Mouse (Mus musculus): ENCODE measurements at regions not wholly inside any gene's neighbourhood (a gene's known extent, or its start where the extent isn't known, plus 50 kb on each side); places are given as distances from the start of the nearest gene placed in this dataset.

DNA sequence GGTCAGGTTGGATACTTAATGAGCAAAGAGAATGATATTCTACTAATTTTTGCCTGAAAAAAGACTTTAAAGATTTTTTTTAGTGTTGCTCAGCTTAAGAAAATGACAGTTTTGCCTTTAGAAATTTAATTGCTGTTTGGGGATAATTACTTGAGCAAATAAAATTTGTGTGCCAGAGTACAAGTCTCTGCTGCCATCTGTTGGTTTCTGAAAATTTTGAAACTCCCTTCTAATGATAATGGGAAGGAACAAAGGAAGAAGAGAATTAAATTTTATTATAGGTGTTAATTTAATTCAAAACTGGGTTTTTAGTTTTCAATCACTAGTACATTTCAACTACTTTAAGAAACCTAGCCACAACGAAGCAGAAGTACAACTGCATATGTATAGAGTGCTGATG lies 94.1 kb downstream of the Gm17521 start:
- TF ChIP-seq POLR2A (IDR thresholded peaks at IDR 0.05; ENCODE audit: extremely low read depth, insufficient read depth, low read length): no peak
- TF ChIP-seq CTCF (IDR thresholded peaks at IDR 0.05; ENCODE audit: low read depth, low read length): no peak

All from liver, adult 2 months (tissue).